Mouse (Mus musculus): ENCODE results near the gene Klhl10.

DNA sequence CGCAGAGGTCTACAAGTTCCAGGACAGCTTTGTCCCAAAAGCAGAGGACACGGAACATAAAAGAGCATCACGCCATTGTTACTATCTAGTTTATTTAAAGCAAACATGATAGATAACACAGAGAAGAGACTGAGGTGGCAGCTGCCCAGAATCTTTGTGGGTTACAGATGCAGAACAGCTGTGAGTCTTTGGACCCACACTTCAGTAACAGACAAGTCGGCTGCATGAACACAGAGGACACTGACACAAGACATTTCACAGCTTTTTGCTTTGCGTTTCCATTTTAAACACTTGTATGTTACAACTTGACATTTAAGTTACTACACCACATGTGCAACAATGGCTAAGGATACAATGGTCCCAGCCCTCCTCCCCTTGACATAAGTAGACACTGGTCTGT lies 34.6 kb downstream of the Klhl10 start:
- no peak for TF ChIP-seq CTCF (IDR thresholded peaks at IDR 0.05; ENCODE audit: borderline replicate concordance, insufficient read depth, low read length)
- no peak for TF ChIP-seq POLR2A (IDR thresholded peaks at IDR 0.05; ENCODE audit: low read depth, low read length)

Measured in embryonic fibroblast, embryonic 13.5 days (primary cell).